Mouse (Mus musculus) kidney, postnatal 10 days (tissue): ENCODE results near the gene Map3k6.

ENCODE experiments used
- DNase-seq: peaks from one replicate; pipeline ENCODE4 v3.0.0; 2021; ENCODE audit warnings: mixed read lengths

Gene Map3k6

DNA sequence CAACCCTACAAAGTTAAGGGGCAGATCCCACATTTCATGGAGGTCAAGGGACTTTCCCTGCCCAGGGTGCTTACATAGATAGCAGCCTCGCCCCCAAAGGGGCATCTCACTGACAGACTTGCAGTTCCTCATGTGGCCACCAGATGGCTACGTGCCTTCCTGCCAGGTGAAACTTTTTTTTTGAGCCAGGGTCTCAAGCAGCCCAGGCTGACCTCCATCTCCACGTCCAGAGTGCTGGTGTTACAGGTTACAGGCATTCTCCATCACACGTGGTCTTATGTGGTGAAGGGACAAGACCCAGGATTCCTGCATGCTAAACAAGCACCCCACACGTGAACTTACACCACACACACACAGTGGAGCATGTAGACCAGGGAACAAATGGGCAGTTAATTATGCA is 23.0 kb upstream of the Map3k6 start:
- peak; percentile 84 for DNase-seq

DNA sequence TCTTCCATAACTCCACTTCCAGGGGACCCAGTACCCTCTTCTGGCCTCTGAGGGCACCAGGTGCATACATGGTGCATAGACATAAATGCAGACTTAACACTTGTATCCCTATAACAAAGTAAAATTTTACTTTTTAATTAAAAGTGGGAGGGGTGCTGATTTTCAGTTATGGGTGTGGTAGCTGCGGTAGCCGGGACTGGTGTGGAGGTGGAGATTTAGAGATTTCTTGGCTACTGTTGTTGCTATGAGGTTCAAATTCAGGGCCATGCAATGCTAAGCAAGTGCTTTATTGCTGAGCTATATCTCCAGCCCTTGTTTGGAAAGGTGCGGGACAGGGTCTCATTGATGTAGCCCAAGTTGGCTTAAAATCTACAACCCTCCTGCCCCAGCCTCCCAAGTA is 21.9 kb upstream of the Map3k6 start:
- DNase-seq = no peak

DNA sequence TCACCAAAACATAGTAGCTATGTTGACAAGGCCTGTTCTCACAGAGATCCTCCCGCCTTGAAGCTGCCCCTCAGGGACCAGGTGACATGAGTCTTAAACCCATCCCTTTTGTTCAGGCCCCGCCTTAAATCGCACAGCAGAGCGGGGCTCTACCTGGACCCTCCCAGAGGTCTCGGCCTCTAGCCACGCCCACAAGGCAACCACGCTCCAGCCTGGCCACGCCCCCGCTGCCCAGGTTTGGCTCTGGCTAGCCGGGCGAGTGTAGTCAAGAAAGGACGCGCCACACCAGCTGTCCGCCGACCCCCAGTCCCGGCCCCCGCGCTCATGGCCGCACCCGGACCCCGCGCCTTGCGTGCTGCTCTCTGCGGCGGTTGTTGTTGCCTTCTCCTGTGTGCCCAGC is 20.0 kb upstream of the Map3k6 start:
- DNase-seq = peak; percentile 79

DNA sequence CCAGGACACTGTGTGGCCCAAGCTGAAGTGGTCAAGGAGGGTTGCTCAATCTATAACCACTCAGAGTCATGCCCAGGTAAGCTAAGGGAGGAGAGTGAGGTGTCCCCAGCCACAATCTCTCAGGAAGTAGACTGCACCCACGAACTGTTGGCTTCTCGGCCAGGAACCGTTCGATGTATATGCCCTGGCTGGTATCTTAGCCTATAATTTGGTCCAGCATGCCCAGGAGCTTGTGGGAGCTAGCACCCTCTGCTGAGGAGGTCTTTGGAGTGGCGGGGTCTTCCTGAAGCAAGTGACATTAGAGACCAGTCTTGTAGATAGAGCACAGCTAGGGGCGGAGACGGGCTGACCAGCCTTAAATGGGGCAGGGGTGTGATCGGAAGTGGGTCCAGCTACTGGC is 18.9 kb upstream of the Map3k6 start:
- no peak for DNase-seq

DNA sequence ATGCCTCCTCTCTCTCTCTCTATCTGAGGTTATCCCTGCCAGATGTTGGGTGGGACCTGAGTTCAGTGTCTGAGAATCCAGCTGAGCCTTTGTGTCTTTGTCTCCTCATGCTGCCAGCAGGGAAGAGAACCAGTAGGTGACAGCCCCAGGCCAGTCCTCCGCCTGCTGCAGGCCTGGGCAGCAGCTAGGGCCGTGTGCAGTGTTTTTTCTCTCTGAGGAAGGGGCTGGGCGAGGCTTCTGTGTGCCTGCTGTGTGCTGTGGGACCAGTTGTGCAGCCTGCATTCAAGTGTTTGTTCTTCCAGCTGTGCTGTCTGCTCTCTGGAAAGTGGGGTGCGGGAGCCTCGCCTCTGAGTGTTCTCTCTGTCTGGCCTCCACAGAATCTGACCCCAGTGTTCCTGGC is 16.7 kb upstream of the Map3k6 start:
- no peak for DNase-seq

DNA sequence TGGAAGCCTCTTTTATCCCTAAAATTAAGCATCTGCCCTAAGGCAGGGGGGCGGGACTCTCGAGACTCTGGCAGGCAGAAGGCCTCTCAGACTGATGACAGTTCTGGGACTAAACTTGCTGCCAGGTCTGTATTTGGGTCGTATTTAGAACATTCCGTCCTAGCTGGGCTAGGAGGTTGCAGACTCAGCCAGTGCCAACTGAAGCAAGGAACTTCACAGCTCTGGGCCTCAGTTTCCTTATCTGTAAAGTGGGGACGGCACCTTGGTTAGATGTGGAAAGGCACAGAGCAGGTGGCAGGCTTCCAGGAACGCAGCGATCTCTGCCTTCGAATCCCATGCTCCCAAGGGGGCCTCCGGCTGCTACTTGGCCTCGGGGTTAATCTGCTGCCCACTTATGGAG is 14.5 kb upstream of the Map3k6 start:
- no peak for DNase-seq

DNA sequence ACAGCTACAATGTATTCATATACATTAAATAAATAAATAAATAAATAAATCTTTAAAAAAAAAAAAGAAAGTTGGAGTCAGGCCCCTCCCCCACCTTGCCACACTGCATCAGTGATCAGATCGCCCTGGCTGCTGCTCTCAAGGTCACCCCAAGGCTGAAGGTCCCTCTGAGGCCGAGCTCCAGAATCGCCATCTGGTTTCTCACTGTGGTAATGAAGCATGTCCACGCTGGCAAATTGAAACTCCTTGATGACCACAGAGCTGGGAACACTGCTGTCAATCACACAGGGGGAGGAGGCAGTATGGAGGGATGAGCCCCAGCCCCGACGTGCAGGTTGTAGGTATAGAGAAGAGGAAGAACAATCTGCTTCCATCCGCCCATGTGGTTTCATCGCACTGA is 13.0 kb upstream of the Map3k6 start:
- no peak for DNase-seq

DNA sequence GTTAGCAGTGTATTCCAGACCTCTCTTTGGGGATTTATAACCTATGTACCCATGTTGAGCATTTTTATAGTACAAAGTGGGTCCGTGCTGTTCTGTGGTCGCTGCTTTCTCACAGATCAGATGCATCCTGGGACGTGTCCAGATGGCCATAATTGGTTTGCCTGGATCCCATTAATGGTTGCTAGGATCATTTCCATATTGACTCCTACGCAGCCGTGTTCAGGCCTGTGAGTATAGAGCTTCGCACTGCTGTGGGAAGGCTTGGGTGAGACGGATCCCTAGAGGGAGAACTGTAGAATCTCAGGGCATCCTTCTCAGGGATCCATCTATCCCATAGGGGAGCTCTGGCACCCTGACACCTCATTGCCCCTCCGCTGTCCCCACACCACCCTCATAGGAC is 11.0 kb upstream of the Map3k6 start:
- no peak for DNase-seq

DNA sequence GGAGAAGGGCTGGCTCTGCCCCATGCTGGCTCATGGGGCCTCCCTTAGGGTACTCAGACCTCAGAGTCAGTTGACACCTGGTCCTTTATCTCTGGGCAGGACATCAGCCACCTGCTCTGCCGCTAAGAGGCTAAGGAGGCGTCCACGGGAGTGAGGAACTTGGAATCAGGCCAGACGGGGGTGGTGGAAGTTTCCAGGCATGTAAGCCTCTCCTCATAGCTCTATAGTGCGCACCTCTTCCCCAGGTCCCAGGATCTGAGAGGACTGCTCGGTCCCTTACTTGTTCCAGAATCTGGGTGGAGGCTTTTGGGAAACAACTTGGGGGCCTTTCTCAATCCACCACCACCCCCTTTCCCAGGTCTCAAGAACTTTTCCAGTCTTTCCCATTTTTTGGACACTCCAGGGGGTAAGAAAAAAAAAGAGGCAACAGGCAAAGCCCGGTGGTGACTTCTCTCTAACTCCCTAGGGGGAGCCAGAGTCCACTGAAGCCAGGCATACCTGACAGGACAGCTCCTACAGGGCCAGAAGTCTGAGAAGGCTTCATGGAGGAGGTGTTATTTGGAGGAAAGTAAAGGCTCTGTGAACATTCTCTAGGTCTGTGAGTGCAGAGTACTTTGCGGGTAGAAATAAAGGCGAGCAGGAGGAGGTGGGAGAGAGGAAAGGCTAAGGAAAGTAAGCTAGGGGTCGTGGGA is 7.2 kb upstream of the Map3k6 start:
- DNase-seq = peak; percentile 65

DNA sequence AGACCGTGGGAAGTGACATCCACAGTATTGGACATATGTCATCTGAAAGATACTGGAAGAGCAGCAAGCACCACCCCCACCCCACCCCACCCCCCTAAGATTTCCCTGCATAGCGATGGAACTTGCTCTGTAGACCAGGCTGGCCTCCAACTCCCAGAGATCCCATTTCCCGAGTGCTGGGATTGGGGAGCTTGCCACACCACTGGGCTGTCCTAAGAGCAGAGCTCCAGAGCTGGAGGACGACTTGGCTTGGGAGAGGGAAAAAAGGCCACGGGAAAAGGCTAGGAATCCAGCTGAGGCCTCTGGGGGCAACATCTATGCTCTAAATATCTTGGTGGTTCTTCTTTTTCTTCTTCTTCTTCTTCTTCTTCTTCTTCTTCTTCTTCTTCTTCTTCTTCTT is 5.8 kb upstream of the Map3k6 start:
- DNase-seq = no peak

DNA sequence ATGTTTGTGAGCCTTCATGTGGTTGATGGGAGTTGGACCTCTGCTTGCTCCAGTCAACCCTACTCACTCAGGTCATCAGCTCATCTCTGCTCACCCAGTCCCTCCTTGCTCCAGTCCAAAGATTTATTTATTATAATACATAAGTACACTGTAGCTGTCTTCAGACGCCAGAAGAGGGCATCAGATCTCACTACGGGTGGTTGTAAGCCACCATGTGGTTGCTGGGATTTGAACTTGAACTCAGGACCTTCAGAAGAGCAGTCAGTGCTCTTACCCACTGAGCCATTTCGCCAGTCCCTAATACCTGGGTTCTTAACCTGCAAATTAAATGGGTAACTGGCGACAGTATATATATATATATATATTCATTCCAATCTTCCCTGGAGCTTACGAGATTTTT is 5.2 kb upstream of the Map3k6 start:
- DNase-seq = no peak

DNA sequence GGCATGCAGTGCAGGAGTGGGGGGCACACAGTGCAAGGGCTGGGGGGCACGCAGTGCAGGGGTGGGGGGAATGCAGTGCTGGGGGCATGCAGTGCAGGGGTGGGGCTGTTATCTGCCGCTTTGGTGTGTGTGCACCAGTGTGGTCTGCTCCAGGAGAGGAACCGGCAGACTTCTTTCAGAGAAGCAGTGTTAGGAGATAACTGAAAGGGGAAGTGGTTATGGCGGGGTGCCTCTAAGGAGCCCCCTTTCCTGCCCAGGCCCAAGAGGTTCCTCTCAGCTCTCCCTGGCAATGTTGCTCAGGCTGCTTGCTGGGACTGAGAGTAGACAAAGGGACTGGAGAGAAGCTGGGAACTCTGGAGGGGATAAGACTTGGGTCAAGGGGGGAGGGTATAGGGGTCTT is 2.7 kb upstream of the Map3k6 start:
- no peak for DNase-seq

DNA sequence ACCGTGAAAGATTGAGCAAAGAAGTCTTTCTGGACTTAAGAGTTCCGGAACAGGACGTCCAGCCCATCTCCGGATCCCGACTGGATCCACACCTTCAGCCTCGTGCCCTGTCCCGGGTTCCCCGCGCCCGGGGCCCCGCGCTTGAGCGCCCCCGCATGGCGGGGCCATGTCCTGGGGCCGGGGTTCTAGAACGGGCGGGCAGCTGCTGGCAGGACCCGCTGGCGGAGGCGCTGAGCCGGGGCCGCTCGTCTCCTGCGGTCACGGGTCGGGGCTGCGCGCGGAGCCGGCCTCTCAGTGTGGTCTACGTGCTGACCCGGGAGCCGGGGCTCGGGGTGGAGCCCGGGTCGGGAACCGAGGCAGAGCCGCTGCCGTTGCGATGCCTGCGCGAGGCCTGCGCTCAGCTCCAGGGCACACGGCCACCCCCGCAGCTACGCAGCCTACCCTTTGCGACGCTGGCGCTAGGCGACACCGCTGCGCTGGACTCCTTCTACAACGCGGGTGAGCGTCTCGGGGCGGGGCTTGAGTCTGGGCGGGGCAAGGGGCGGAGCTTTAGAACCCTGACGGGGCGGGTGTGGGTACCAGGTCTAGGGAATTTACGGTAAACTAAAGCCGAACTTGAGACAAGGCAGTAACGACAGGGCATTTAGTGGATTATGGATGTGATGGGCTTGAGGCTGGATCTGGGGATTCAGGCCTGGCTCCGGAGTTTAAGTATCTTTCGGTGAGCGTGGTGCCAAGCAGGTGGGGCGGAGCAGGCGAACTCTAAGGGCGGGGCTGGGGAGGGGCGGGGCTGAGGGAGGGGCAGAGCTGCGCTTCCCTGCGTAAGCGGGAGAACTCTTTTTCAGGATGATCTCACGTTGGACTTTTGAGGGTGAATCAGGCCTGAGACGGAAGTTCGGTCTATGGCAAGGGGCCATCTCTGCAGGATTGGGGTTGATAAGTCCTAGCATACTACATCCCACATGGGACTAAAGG is 603 bp downstream of the Map3k6 start:
- peak; percentile 95 for DNase-seq

DNA sequence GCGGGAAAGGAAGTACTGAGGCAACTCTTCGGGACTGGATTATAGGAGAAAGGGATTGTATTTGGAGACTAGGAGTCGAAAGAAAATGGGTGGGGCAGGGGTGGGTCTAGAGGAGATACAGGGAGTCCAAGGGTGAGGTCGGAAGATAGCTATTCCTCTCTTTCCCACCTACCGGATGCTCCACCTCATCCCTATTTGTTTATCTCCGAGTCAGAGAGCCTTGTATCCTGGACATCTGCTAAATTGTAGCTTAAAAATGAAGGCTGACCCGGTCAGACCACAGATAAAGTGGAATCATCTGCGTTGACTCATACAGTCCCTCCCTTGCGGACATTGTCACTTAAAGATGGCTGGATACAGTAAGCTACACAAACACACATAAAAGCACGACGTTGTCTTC is 1.3 kb downstream of the Map3k6 start:
- no peak for DNase-seq

DNA sequence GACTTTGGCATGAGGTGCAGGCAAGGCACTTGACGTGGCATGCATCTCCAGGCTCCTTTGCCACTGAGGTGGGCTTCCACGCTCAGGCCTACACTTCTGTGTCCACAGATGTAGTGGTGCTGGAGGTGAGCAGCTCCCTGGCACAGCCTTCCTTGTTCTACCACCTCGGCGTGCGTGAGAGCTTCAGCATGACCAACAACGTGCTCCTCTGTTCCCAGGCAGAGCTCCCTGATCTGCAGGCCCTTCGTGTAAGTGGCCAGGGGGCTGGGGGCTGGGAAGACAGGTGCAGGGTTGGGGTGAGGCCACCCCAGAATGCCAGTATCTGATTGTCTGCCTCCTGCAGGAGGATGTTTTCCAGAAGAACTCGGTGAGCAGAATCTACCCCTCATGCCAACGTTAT is 2.1 kb downstream of the Map3k6 start:
- no peak for DNase-seq

DNA sequence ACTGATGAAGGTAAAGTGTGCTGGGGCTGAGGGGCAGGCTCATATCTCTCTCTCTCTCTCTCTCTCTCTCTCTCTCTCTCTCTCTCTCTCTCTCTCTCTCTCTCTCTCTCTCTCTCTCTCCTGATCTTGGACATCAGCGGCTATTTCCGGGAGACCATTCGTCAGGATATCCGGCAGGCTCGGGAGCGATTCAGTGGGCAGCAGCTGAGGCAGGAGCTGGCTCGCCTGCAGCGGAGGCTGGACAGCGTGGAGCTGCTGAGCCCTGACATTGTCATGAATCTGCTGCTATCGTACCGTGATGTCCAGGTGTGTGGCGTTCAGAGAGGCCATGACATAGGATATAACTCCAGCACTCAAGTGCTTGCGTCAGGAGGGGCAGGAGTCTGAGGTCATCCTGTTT is 2.9 kb downstream of the Map3k6 start:
- peak; percentile 65 for DNase-seq

DNA sequence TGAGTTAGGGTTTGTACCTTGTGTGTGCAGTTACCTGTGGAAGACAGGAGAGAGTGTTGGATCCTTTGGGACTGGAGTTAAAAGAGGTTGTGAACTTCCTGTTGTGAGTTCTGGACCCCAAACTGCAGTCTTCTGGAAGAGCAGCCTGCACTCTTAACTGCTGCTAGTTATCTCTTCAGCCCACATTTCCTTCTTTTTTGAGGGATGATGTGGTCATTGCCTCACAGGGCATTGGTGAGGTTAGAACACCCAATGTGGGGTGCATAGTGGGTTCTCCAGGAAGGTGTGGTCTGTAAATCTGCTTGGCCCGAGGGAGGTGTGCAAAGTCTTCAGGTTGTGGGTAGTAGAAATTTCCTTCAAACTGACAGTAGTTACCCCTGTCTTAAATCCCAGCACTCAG is 3.7 kb downstream of the Map3k6 start:
- no peak for DNase-seq

DNA sequence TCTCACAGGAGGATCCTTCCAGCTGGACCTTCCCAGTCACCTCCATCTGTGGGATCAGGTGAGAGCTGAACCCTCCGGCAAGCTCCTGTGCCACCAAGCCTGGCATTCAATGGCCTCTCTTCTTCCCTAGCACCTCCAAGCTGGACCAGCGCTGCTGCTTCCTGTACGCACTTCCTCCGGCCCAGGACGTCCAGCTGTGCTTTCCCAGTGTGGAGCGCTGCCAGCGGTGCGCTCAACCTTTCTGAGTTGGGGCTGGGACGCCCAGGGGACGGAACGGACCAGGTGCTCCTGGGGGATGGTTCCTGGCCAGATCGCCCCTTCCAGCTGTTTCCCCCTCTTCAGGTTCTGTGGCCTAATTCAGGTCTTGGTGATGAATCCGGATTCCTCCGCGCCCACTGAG is 6.5 kb downstream of the Map3k6 start:
- DNase-seq = peak; percentile 77

DNA sequence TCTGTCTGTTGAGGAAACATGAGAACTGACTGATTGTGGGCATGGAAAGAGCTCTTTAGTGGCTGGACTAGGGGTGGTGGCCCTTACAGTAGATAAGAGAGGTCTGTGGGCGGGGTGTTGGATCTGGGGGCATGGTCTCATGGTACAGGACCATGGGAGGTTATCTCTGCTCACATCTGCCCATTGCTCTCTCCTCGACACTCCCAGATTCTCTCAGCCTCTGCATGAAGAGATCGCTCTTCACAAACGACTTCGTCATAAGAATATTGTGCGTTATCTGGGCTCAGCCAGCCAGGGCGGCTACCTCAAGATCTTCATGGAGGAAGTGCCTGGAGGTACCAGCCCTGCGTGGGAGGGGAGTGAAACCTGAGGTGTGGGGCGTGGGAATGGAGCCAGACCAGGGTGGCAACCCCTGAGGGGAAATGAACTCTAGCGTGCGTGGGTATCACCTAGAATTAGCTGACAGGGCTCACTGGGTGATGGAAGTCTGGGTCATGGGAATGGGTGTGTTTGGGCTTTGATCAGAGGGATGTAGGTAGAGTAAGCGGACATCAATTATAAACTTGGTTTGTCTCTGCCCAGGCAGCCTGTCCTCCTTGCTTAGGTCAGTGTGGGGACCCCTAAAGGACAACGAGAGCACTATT is 7.3 kb downstream of the Map3k6 start:
- no peak for DNase-seq

DNA sequence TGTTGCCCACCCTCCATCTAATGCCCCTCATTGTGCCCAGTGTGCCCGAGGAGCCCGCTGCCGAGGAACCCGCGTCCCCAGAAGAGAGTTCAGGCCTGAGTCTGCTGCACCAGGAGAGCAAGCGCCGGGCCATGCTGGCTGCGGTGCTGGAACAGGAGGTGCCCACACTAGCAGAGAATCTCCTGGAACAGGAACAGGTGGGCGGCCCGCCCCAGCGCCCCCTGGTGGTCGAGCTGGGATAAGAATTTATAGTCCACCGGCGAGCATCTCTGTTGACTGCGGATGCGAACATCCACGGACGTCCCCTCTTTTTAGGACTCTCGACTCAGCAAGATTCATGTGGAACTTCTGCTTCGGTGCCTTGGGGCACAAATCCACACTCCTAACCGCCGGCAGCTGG is 10.0 kb downstream of the Map3k6 start:
- peak; percentile 88 for DNase-seq

DNA sequence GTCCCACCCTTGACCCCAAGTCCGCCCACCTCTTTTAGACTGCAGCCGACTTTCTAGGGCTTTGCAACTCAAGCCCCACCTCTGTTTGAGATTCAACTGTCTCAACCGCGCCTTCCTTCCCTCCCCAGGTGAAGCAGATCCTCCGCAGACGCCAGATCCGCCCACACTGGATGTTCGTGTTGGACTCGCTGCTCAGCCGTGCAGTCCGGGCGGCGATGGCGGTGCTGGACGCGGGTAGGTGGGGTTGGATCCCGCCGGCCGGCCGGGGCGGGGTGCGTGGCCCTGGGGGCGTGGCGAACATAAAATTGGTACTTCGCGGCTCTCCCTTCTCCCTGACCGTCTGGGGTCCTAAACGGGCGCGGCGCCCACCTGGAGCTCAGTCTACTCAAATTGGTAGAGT is 10.6 kb downstream of the Map3k6 start:
- DNase-seq = peak; percentile 66

DNA sequence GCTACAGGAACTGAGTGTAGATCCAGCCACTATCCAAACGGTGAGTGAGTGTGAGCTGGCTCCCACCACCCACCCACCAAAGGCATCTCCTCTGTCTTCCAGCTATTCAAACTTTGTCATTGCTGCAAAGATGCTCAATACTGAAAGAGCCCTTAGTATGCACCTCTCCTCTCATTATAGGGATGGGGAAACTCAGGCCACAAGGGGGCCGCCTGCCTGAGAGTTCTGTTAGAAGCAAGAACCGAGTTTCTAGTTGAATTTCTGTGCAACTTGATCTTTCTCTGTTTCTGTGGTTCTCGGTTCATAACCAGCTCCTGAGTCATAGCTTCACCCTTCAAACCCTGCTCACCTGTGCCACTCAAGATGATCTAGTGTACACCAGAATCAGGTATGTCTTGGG is 11.5 kb downstream of the Map3k6 start:
- DNase-seq = peak; percentile 40

DNA sequence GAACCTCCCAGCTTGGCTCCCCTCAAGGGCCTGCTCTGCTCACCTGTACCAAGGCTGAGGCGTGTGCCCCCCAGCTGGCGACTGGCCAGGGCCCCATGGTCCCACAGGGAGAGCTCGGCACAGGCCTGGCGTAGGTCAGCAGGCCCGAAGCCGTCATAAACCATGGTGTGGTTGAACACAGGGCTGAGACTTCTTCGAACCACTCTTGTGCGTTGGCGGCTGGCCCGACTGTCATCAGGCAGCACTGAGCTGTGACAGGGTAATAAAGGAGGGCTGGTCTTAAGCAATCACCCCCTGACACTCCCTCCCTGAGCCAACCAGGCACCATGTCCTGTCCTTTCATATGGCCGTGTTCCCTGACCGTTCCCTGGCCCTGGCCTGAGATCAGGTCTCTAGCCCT is 12.8 kb downstream of the Map3k6 start:
- peak; percentile 30 for DNase-seq

DNA sequence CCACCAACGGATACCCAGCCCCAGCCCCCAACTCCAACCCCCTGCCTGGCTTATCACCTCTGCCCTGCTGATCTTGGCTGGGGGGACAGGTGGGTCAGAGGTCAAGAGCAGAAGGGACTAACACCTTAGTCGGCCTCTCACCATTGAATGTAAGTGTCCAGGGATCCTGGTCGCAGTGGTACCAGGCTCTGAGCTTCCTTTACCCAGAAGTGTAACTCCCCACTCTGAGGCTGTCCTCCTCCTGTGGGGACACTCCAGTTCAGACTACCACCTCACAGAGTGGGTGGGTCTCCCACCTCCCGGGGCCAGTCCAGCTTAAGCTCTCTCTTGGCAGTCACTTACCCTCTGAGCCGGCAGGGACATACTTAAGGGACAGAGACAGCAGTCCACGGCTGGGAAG is 14.8 kb downstream of the Map3k6 start:
- DNase-seq = no peak
